Mouse (Mus musculus) lung, embryonic 14.5 days (tissue): ENCODE measurements around the gene Phf20. TPM values are rescaled to one million over a fixed set of nuclear protein-coding genes. Genes with fewer than 3 reads are reported as not detected.
"Not testable (repeated sequence)": the region's sequence is repeated elsewhere in the genome, so short reads cannot be mapped to it uniquely, and the experiment has no call there.

ENCODE experiments used
- ATAC-seq: fragments of 200-750 bp; cut with Nextera tagmentation; 2 replicates; pipeline ENCODE4 v1.8.0; 2017; ENCODE audit warnings: mild to moderate bottlenecking, moderate TSS enrichment, moderate library complexity; ENCODE audit not compliant: insufficient read depth
- DNase-seq: peaks from one replicate; pipeline ENCODE4 v3.0.0-alpha.2; 2015
- H3K27ac ChIP-seq: fragments of 300-500 bp; sonication (generic); 2 replicates; pipeline ENCODE4 v1.5.1; 2014; ENCODE audit warnings: low read depth, mild to moderate bottlenecking, moderate library complexity
- H3K27me3 ChIP-seq: fragments of 300-500 bp; sonication (generic); 2 replicates; pipeline ENCODE4 v1.6.1; 2014; ENCODE audit warnings: low read length, control low read depth; ENCODE audit not compliant: insufficient read depth
- H3K36me3 ChIP-seq: fragments of 300-500 bp; sonication (generic); 2 replicates; pipeline ENCODE4 v1.6.1; 2014; ENCODE audit warnings: control low read depth; ENCODE audit not compliant: insufficient read depth
- H3K4me1 ChIP-seq: fragments of 300-500 bp; sonication (generic); 2 replicates; pipeline ENCODE4 v1.6.1; 2014; ENCODE audit warnings: antibody characterized with exemption, control low read depth; ENCODE audit not compliant: insufficient read depth
- H3K4me2 ChIP-seq: fragments of 300-500 bp; sonication (generic); 2 replicates; pipeline ENCODE4 v1.6.1; 2014; ENCODE audit warnings: mild to moderate bottlenecking
- H3K4me3 ChIP-seq: fragments of 300-500 bp; sonication (generic); 2 replicates; pipeline ENCODE4 v1.5.1; 2014; ENCODE audit warnings: low read depth, low read length
- H3K9ac ChIP-seq: fragments of 300-500 bp; sonication (generic); 2 replicates; pipeline ENCODE4 v1.6.1; 2014
- H3K9me3 ChIP-seq: fragments of 300-500 bp; sonication (generic); 2 replicates; pipeline ENCODE4 v1.6.1; 2016; ENCODE audit warnings: low read depth, low read length, control low read depth
- CTCF ChIP-seq: IDR thresholded peaks from 2 replicates; pipeline ENCODE4 v1.5.1; 2016; ENCODE audit warnings: antibody characterized with exemption, low read depth
- WGBS: fragments of 180-500 bp; shearing (Covaris S2); extraction: QIAGEN DNeasy Blood & Tissue Kit; methylation state at CpG from one replicate; pipeline ENCODE4 v1.1.7; 2014; 5-methylcytosine and 5-hydroxymethylcytosine counted together
- polyA plus RNA-seq: library from polyadenylated mRNA; unstranded; fragments of >200 nt; fragmentation: Nextera tagmentation; extraction: Ambion mirVana; gene quantifications from 2 replicates; pipeline ENCODE4 v1.2.1, GENCODE M21; 2014

Phf20 gene
- polyA plus RNA-seq, 1 experiment from 2014 or later = 73.6 TPM

- peaks cover 44% of the 10 kb centered on the region for H3K36me3 ChIP-seq
- ATAC-seq (peak; percentile 53), DNase-seq (peak; percentile 92)
- no peak for TF ChIP-seq CTCF
- H3K27me3 ChIP-seq = no peaks in the 10 kb centered on the region
- peak overlapping the region; percentile 100 for H3K4me3 ChIP-seq
- peaks cover 9% of the 10 kb centered on the region; the same call in 1 of the 2 replicates for H3K4me1 ChIP-seq
- H3K4me2 ChIP-seq = peak overlapping the region; percentile 96
- H3K27ac ChIP-seq = peak overlapping the region; percentile 98
- H3K9me3 ChIP-seq = no peaks in the 10 kb centered on the region
- H3K9ac ChIP-seq = peak overlapping the region; percentile 100
- under 1% methylated on average over 47 of the region's 47 CpGs for WGBS
Observed at GRCm38 (mm10) chr2:156179046-156179795, 17.0 kb upstream of the Phf20 start.

GRCm38 (mm10) chr2:156179796-156180093 is 16.5 kb upstream of the Phf20 start:
- no peaks in the 10 kb centered on the region for H3K9me3 ChIP-seq
- peak; percentile 35; the same call in 1 of the 2 replicates for ATAC-seq
- peak overlapping the region; percentile 98 for H3K27ac ChIP-seq
- no peaks in the 10 kb centered on the region for H3K27me3 ChIP-seq
- peaks cover 9% of the 10 kb centered on the region; the same call in 1 of the 2 replicates for H3K4me1 ChIP-seq
- peak overlapping the region; percentile 100 for H3K9ac ChIP-seq
- no peak for DNase-seq
- no peak for TF ChIP-seq CTCF
- peak overlapping the region; percentile 96; the same call in 1 of the 2 replicates for H3K4me2 ChIP-seq
- peaks cover 39% of the 10 kb centered on the region for H3K36me3 ChIP-seq
- H3K4me3 ChIP-seq = peak overlapping the region; percentile 100
- WGBS = under 1% methylated on average over 38 of the region's 41 CpGs

- Histone ChIP-seq H3K27me3 (no peaks in the 10 kb centered on the region), H3K4me1 (peaks cover 9% of the 10 kb centered on the region; the same call in 1 of the 2 replicates), H3K9me3 (no peaks in the 10 kb centered on the region), H3K4me2 (peak within 1 kb of the TSS; percentile 96), H3K9ac (peak within 1 kb of the TSS; percentile 100), H3K27ac (peak within 1 kb of the TSS; percentile 98), H3K36me3 (peaks cover 34% of the 10 kb centered on the region), H3K4me3 (peak within 1 kb of the TSS; percentile 100)
- WGBS = under 1% methylated on average over 47 of the region's 47 CpGs
- ATAC-seq = peak; percentile 98
- DNase-seq = peak; percentile 100
- TF ChIP-seq CTCF = peak; percentile 71
Observed at GRCm38 (mm10) chr2:156180094-156180821, 16.0 kb upstream of the Phf20 start, which contains the start of gene Rbm39. Gene Rbm39 (minus strand): TSS chr2:156180238.

GRCm38 (mm10) chr2:156180824-156181590 is 15.3 kb upstream of the Phf20 start:
- peaks cover 7% of the 10 kb centered on the region; the same call in 1 of the 2 replicates for H3K4me1 ChIP-seq
- DNase-seq (no peak), ATAC-seq (no peak)
- H3K9ac ChIP-seq = peak overlapping the region; percentile 100
- no peak for TF ChIP-seq CTCF
- WGBS = 12% methylated on average over 8 of the region's 8 CpGs
- H3K27me3 ChIP-seq = no peaks in the 10 kb centered on the region
- peaks cover 29% of the 10 kb centered on the region for H3K36me3 ChIP-seq
- H3K4me2 ChIP-seq = peak overlapping the region; percentile 79
- H3K9me3 ChIP-seq = no peaks in the 10 kb centered on the region
- H3K4me3 ChIP-seq = peak overlapping the region; percentile 100
- H3K27ac ChIP-seq = peak overlapping the region; percentile 98

- H3K27me3 ChIP-seq = no peaks in the 10 kb centered on the region
- peaks cover 7% of the 10 kb centered on the region; the same call in 1 of the 2 replicates for H3K4me1 ChIP-seq
- DNase-seq (no peak), ATAC-seq (no peak)
- H3K4me3 ChIP-seq = no peak overlapping the region
- H3K9me3 ChIP-seq = no peaks in the 10 kb centered on the region
- peaks cover 23% of the 10 kb centered on the region for H3K36me3 ChIP-seq
- peak overlapping the region; percentile 79; the same call in 1 of the 2 replicates for H3K4me2 ChIP-seq
- 69% methylated on average over 2 of the region's 2 CpGs for WGBS
- no peak for TF ChIP-seq CTCF
- no peak overlapping the region for H3K27ac ChIP-seq
- no peak overlapping the region for H3K9ac ChIP-seq
Observed at GRCm38 (mm10) chr2:156181592-156181991, 14.7 kb upstream of the Phf20 start.

GRCm38 (mm10) chr2:156189241-156189640 is 7.0 kb upstream of the Phf20 start:
- not testable (repeated sequence) for H3K9me3 ChIP-seq, H3K27ac ChIP-seq, H3K4me3 ChIP-seq, H3K9ac ChIP-seq, H3K4me1 ChIP-seq, H3K36me3 ChIP-seq, H3K4me2 ChIP-seq, ATAC-seq, H3K27me3 ChIP-seq, DNase-seq
- WGBS = 73% methylated on average over 7 of the region's 7 CpGs
